Comparison of ENCODE assay signal across 8 mouse cellular contexts in genomic region chr12:17661483-17661920, GRCm38 (mm10). TPM values are rescaled to one million over a fixed set of nuclear protein-coding genes. Genes with fewer than 3 reads are reported as not detected.
A peak's percentile ranks its signal among the peaks of the same experiment; 100 is the strongest.
DNase-seq lines count a peak whose midpoint lies in the region; ATAC-seq lines count a peak whose summit lies in the region.
"Had no signal": no experiment of that assay in that cellular context is flagged by ENCODE, and none has a peak within 500 bp of the region (broad histone marks: within the 10 kb centered on the region; RNA-seq: fewer than 3 reads in every experiment).

No protein-coding gene starts in this region.

- 0 out of 2 replicates have a peak overlapping the region, but pooled peaks have one; percentile 12 for H3K4me2 ChIP-seq in heart, embryonic 11.5 days
- 0 out of 2 replicates have a peak overlapping the region, but pooled peaks have one; percentile 19 for H3K4me2 ChIP-seq in kidney, embryonic 15.5 days
- no peak overlapping the region for H3K4me2 ChIP-seq in midbrain, embryonic 15.5 days

- 9% methylated on average over 4 of the region's 4 CpGs for whole genome bisulfite sequencing in heart, embryonic 11.5 days (ENCODE audit: insufficient replicate concordance)
- 2% methylated on average over 4 of the region's 4 CpGs for WGBS in kidney, embryonic 15.5 days
- 6% methylated on average over 4 of the region's 4 CpGs for WGBS in midbrain, embryonic 15.5 days

- peak; percentile 54 for DNase-seq in NIH3T3 (ENCODE audit: low read depth)
- DNase-seq in cerebellum, adult 8-10 months = peak; percentile 36
- no peak for DNase-seq in adipocyte (ENCODE audit: low spot score)

- H3K9ac ChIP-seq in heart, embryonic 11.5 days (ENCODE audit: low read depth, low read length) = no peak overlapping the region
- no peak overlapping the region for H3K9ac ChIP-seq in kidney, embryonic 15.5 days
- H3K9ac ChIP-seq in midbrain, embryonic 15.5 days = no peak overlapping the region

- no peak overlapping the region for H3K27ac ChIP-seq in heart, embryonic 11.5 days (ENCODE audit: low read depth, low read length)
- peak overlapping the region; percentile 32; the same call in 1 of the 2 replicates for H3K27ac ChIP-seq in kidney, embryonic 15.5 days
- no peak overlapping the region for H3K27ac ChIP-seq in midbrain, embryonic 15.5 days

- H3K9me3 ChIP-seq in heart, embryonic 11.5 days (replicated peaks; ENCODE audit: control insufficient read depth, low read length) = no peaks in the 10 kb centered on the region
- H3K9me3 ChIP-seq in kidney, embryonic 15.5 days (replicated peaks) = peaks cover 7% of the 10 kb centered on the region; the same call in 1 of the 2 replicates
- no peaks in the 10 kb centered on the region for H3K9me3 ChIP-seq in midbrain, embryonic 15.5 days

- no peaks in the 10 kb centered on the region for H3K27me3 ChIP-seq in heart, embryonic 11.5 days (ENCODE audit: control insufficient read depth, insufficient read depth, low read length)
- no peaks in the 10 kb centered on the region for H3K27me3 ChIP-seq in kidney, embryonic 15.5 days
- no peaks in the 10 kb centered on the region for H3K27me3 ChIP-seq in midbrain, embryonic 15.5 days (replicated peaks)

- H3K4me1 ChIP-seq in heart, embryonic 11.5 days (ENCODE audit: control insufficient read depth, insufficient read depth, low read length) = peaks cover 5% of the 10 kb centered on the region
- H3K4me1 ChIP-seq in kidney, embryonic 15.5 days = peaks cover 19% of the 10 kb centered on the region
- no peaks in the 10 kb centered on the region for H3K4me1 ChIP-seq in midbrain, embryonic 15.5 days

- no peak overlapping the region for H3K4me3 ChIP-seq in heart, embryonic 11.5 days (ENCODE audit: low read depth, low read length)
- H3K4me3 ChIP-seq in kidney, embryonic 15.5 days (replicated peaks) = no peak overlapping the region
- H3K4me3 ChIP-seq in midbrain, embryonic 15.5 days = no peak overlapping the region
- H3K4me3 ChIP-seq: erythroblast, embryonic 14.5 days had no signal

- ATAC-seq in heart, embryonic 11.5 days (replicated peaks; ENCODE audit: insufficient number of reproducible peaks, low FRiP score, low TSS enrichment) = peak; percentile 55
- peak; percentile 75 for ATAC-seq in kidney, embryonic 15.5 days (replicated peaks; ENCODE audit: low FRiP score)
- 0 out of 2 replicates have a peak, but pooled peaks have one; percentile 45 for ATAC-seq in midbrain, embryonic 15.5 days (replicated peaks)
- no peak for ATAC-seq in megakaryocyte-erythroid progenitor cell, adult 5-6 weeks (replicated peaks; ENCODE audit: low FRiP score, low TSS enrichment, poor library complexity, severe bottlenecking)

- no peaks in the 10 kb centered on the region for H3K36me3 ChIP-seq in heart, embryonic 11.5 days (ENCODE audit: control insufficient read depth, insufficient read depth, low read length)
- no peaks in the 10 kb centered on the region for H3K36me3 ChIP-seq in kidney, embryonic 15.5 days
- no peaks in the 10 kb centered on the region for H3K36me3 ChIP-seq in midbrain, embryonic 15.5 days (replicated peaks)

RNA-seq across cellular contexts. Expression of gene Hpcal1, which starts 29.2 kb away (rescaled TPM):
- polyA plus RNA-seq in heart, embryonic 11.5 days (2014; fragmentation: Nextera tagmentation; extraction: Ambion mirVana) = 22.1 and 22.9 TPM in 2 replicates
- 51.4 and 55.5 TPM in 2 replicates for polyA plus RNA-seq in kidney, embryonic 15.5 days (2015; fragmentation: Nextera tagmentation; extraction: Ambion mirVana)
- 92.6 and 97.2 TPM in 2 replicates for polyA plus RNA-seq in midbrain, embryonic 15.5 days (2015; fragmentation: Nextera tagmentation; extraction: Ambion mirVana)
- total RNA-seq in megakaryocyte-erythroid progenitor cell, adult 5-6 weeks (2014; fragmentation: Nextera tagmentation) = 4.3 and 13.0 TPM in 2 replicates
- total RNA-seq in megakaryocyte-erythroid progenitor cell, adult 5-6 weeks (2017) = 3.0 and 6.8 TPM in 2 replicates
